Mouse (Mus musculus) liver, embryonic 12.5 days (tissue): Measurements from ENCODE around the gene Txn1. TPM values are rescaled to one million over a fixed set of nuclear protein-coding genes. Genes with fewer than 3 reads are reported as not detected.

Experiments used
- ATAC-seq: fragments of 200-750 bp; cut with Nextera tagmentation; 2 replicates; pipeline ENCODE4 v1.8.0; 2017; ENCODE audit warnings: moderate number of reproducible peaks, mild to moderate bottlenecking, moderate library complexity
- H3K27ac ChIP-seq: fragments of 300-500 bp; sonication (generic); 2 replicates; pipeline ENCODE4 v1.5.1; 2016; ENCODE audit warnings: mild to moderate bottlenecking
- H3K27me3 ChIP-seq: fragments of 300-500 bp; sonication (generic); replicated peaks from 2 replicates; pipeline ENCODE4 v1.6.1; 2016; ENCODE audit warnings: mild to moderate bottlenecking, moderate library complexity
- H3K36me3 ChIP-seq: fragments of 300-500 bp; sonication (generic); 2 replicates; pipeline ENCODE4 v1.6.1; 2016; ENCODE audit warnings: mild to moderate bottlenecking, moderate library complexity
- H3K4me1 ChIP-seq: fragments of 300-500 bp; sonication (generic); 2 replicates; pipeline ENCODE4 v1.6.1; 2016
- H3K4me2 ChIP-seq: fragments of 300-500 bp; sonication (generic); 2 replicates; pipeline ENCODE4 v1.6.1; 2016; ENCODE audit warnings: mild to moderate bottlenecking, moderate library complexity
- H3K4me3 ChIP-seq: fragments of 300-500 bp; sonication (generic); 2 replicates; pipeline ENCODE4 v1.5.1; 2016; ENCODE audit warnings: mild to moderate bottlenecking, moderate library complexity
- H3K9ac ChIP-seq: fragments of 300-500 bp; sonication (generic); 2 replicates; pipeline ENCODE4 v1.6.1; 2016; ENCODE audit warnings: mild to moderate bottlenecking, moderate library complexity
- H3K9me3 ChIP-seq: fragments of 300-500 bp; sonication (generic); replicated peaks from 2 replicates; pipeline ENCODE4 v1.6.1; 2016; ENCODE audit warnings: mild to moderate bottlenecking, moderate library complexity
- WGBS: fragments of 180-500 bp; shearing (Covaris S2); methylation state at CpG from one replicate; pipeline ENCODE4 v1.1.7; 2016; ENCODE audit not compliant: insufficient replicate concordance; 5-methylcytosine and 5-hydroxymethylcytosine counted together
- polyA plus RNA-seq: library from polyadenylated mRNA; unstranded; fragments of >200 nt; fragmentation: Nextera tagmentation; extraction: Ambion mirVana; gene quantifications from 2 replicates; pipeline ENCODE4 v1.2.1, GENCODE M21; 2016

Gene Txn1
- polyA plus RNA-seq, 1 experiment from 2014 or later, result 288 TPM

DNA sequence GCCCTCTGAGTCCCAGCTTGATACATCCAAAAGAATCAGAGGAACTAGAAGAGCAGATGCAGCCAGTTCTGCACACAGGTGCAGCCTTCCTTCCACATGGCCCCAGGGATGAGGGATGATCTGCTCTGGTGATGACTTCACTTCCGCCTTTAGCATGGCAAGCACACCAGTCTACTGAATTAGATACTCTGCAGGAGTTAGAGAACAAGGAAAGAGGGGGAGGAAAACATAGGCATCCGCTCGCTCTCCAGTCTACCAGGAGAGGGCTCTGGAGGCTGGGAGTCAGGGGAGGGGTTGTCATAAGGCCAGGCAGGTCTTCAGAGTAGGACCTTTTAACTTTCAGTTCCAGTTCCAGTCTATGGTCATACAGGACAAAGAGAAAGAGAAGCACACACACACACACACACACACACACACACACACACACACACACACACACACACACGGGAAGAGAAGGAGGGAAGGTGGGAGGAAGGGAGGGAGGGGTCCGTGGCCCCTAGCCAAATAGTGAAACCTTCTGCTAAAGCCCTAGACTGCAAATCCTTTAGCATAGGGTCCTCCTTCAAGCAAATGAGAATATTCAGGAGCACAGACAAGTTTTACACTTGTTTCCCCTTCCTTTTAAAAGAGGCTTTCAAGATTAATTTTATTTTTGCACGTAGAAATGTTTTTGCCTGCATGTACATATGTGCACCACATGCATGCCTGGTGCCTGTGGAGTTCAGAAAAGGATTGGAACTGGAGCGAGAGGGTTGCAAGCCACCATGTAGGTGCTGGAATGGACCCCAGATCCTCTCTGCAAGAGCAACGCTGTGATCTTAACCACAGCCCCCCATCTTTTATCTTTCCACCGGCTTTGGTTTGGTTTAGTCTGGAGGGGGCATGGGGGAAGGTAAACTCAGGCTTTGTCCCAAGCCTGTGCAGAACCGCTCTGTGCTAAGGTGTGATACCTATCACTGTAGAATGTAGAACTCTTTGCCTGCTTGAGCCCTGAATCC lies 41.7 kb downstream of the Txn1 start:
- WGBS, result 57% methylated on average over 9 of the region's 10 CpGs
- Histone ChIP-seq H3K27me3 (peaks cover 21% of the 10 kb centered on the region), H3K4me3 (peak overlapping the region; percentile 20; the same call in 1 of the 2 replicates), H3K4me2 (no peak overlapping the region), H3K9ac (no peak overlapping the region), H3K9me3 (no peaks in the 10 kb centered on the region), H3K36me3 (no peaks in the 10 kb centered on the region), H3K4me1 (peaks cover 6% of the 10 kb centered on the region; the same call in 1 of the 2 replicates), H3K27ac (no peak overlapping the region)
- ATAC-seq, result no peak

DNA sequence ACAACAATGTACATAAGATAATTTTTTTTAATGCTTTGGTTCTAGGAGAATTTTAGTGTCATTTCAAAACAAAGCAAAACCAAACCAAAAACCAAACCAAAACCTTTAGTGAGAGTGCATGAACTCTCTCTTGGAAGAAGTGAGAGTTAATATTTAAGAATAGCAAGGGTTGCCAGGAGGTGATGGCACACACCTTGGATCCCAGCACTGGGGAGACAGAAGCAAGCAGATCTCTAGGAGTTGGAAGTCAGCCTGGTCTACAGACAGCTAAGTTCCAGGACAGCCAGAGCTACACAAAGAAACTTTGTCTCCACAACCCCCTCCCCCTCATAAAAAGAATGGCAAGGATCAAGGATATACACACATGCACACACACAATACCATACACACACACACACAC lies 43.2 kb downstream of the Txn1 start:
- peaks cover 6% of the 10 kb centered on the region; the same call in 1 of the 2 replicates for H3K4me1 ChIP-seq
- H3K27ac ChIP-seq, result no peak overlapping the region
- H3K36me3 ChIP-seq, result no peaks in the 10 kb centered on the region
- H3K4me3 ChIP-seq, result no peak overlapping the region
- no peaks in the 10 kb centered on the region for H3K9me3 ChIP-seq
- no peak overlapping the region for H3K4me2 ChIP-seq
- ATAC-seq, result no peak
- no peak overlapping the region for H3K9ac ChIP-seq
- H3K27me3 ChIP-seq, result peaks cover 21% of the 10 kb centered on the region

DNA sequence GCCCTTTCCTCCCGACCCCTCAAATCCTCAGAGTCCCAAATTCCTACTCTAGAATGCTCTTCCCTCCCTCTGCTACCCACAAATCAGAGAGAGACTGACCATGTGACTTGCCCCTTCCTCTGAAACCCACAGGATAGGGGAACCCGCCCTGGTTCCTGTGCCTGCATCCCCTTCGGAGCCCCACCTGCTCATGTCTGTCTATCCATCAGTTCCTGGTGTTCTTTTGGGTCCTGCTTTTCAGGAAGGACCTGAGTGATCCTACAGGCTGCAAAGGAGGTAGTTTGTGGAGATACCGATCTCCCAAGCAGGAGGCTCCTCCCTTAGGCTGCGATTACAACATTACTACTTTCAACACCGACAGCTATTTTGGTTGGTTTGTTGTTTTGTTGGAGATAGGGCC lies 47.4 kb downstream of the Txn1 start:
- no peaks in the 10 kb centered on the region for H3K4me1 ChIP-seq
- no peak overlapping the region for H3K4me3 ChIP-seq
- no peak overlapping the region for H3K27ac ChIP-seq
- H3K36me3 ChIP-seq, result no peaks in the 10 kb centered on the region
- no peaks in the 10 kb centered on the region for H3K9me3 ChIP-seq
- WGBS, result 32% methylated on average over 6 of the region's 6 CpGs
- no peaks in the 10 kb centered on the region; the same call in 1 of the 2 replicates for H3K27me3 ChIP-seq
- no peak for ATAC-seq
- no peak overlapping the region for H3K4me2 ChIP-seq
- H3K9ac ChIP-seq, result no peak overlapping the region

DNA sequence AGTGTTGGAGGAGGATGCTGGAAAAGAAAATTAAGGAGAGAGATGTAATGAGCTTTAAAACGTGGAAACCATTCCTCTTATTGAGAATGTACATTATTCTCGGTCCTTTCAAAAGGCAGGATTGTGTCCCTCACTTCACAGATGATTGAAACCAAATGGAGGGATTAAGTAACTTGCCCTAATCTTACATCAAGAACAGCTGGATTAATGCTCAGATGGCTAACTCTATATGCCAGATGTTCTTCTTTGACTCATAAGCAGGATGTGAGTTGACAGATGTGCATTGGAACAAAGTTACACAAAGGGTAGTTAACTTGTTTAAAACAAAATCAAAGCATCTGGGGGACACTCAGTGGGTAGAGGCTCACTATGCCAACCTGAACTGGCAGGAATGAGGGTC lies 49.5 kb downstream of the Txn1 start:
- H3K27me3 ChIP-seq, result no peaks in the 10 kb centered on the region; the same call in 1 of the 2 replicates
- H3K4me1 ChIP-seq, result no peaks in the 10 kb centered on the region
- H3K9me3 ChIP-seq, result no peaks in the 10 kb centered on the region
- H3K9ac ChIP-seq, result no peak overlapping the region
- H3K4me2 ChIP-seq, result no peak overlapping the region
- H3K27ac ChIP-seq, result no peak overlapping the region
- H3K4me3 ChIP-seq, result no peak overlapping the region
- 43% methylated on average over 2 of the region's 2 CpGs for WGBS
- no peaks in the 10 kb centered on the region for H3K36me3 ChIP-seq
- ATAC-seq, result no peak

DNA sequence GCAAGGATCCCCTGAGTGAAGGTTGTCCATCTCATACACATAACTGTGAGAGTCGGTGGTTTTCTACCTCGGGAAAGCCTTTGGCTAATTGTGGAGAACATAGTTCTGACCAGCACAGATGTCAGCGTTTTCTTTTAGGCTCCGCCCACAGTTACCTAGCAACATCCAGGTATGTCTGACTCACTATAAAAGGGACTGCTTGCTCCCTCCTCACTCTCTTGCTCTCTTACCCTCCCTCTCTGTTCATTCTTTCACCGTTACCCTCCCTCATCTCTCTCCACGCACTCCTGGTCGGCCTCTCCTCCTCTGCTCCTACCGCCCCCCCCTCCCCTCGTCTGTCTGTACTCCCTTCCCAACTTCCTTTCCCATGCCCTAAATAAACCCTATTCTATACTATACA lies 51.6 kb downstream of the Txn1 start:
- Histone ChIP-seq H3K27ac (no peak overlapping the region), H3K4me2 (no peak overlapping the region), H3K9me3 (no peaks in the 10 kb centered on the region), H3K9ac (no peak overlapping the region), H3K4me3 (no peak overlapping the region), H3K36me3 (no peaks in the 10 kb centered on the region), H3K27me3 (no peaks in the 10 kb centered on the region; the same call in 1 of the 2 replicates), H3K4me1 (no peaks in the 10 kb centered on the region)
- ATAC-seq, result no peak
- WGBS, result 41% methylated on average over 9 of the region's 9 CpGs

DNA sequence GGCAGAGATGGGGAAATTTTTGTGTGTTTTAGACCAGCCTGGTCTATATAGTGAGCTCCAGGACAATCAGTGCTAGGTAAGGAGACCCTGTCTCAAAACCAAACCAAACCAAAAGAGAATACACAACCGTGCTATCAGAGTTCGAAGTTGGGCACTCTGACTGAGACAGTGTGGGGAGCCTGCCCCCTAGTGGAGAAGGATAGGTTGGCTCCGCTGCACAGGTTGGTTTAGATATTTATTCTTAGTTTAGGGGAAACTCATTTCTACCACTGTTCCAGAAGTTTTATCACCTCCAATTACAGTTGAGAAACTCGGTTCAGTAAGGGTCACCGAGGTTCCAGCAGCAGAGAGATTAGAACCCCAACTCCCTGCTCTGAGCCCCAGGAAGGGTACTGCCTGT lies 52.0 kb downstream of the Txn1 start:
- no peak overlapping the region for H3K4me2 ChIP-seq

DNA sequence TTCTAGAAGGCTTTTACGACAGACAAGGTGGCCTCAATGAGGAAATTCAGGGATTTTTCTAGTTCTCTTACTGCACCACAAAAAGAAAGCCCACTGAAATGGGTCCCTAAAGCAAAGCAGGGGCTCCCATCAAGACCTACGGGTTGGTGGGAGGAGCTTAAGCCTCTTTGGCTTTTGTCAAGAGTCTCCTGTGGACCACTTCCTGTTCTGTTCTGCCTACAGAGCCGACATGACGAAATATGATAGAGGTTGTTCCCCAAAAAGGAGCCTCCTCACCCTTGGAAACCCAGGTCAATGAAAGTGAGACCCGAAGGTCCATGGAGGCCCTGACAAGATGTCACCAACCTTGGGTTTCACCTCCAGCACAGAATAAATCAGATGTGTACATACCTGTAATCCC lies 53.6 kb downstream of the Txn1 start:
- Histone ChIP-seq H3K36me3 (no peaks in the 10 kb centered on the region), H3K4me2 (no peak overlapping the region), H3K4me1 (no peaks in the 10 kb centered on the region), H3K27ac (no peak overlapping the region), H3K9me3 (no peaks in the 10 kb centered on the region), H3K4me3 (no peak overlapping the region), H3K9ac (no peak overlapping the region), H3K27me3 (no peaks in the 10 kb centered on the region; the same call in 1 of the 2 replicates)
- WGBS, result 37% methylated on average over 5 of the region's 5 CpGs
- ATAC-seq, result no peak

More for the DNA sequence above, 52.0 kb downstream of the Txn1 start:
- Histone ChIP-seq H3K4me3 (no peak overlapping the region), H3K27ac (no peak overlapping the region), H3K36me3 (no peaks in the 10 kb centered on the region), H3K9ac (no peak overlapping the region), H3K27me3 (no peaks in the 10 kb centered on the region; the same call in 1 of the 2 replicates), H3K9me3 (no peaks in the 10 kb centered on the region), H3K4me1 (no peaks in the 10 kb centered on the region)
- WGBS, result 8% methylated on average over 5 of the region's 5 CpGs
- ATAC-seq, result no peak

DNA sequence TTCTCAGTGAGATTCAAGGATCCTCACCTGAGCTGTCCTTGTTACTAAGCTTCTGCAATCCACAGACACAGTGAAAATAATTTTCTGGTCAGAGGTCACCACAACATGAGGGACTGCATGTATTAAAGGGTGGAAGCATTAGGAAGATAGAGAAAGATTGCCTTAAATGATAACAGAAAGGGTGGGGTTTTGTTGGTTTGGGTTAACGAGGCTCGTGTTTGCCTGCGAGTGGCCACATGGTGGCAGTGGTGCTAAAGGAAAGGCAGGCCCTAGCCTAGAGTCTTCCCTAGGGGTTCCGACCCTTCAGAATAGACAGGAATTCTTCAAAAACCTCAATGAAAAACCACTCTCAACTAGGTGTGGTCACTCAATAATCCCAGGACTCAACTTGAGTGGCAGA lies 55.0 kb downstream of the Txn1 start:
- no peak for ATAC-seq
- Histone ChIP-seq H3K27ac (no peak overlapping the region), H3K36me3 (no peaks in the 10 kb centered on the region), H3K4me3 (no peak overlapping the region), H3K4me1 (no peaks in the 10 kb centered on the region), H3K9me3 (no peaks in the 10 kb centered on the region), H3K9ac (no peak overlapping the region), H3K27me3 (no peaks in the 10 kb centered on the region), H3K4me2 (no peak overlapping the region)
- WGBS, result 7% methylated on average over 4 of the region's 4 CpGs

DNA sequence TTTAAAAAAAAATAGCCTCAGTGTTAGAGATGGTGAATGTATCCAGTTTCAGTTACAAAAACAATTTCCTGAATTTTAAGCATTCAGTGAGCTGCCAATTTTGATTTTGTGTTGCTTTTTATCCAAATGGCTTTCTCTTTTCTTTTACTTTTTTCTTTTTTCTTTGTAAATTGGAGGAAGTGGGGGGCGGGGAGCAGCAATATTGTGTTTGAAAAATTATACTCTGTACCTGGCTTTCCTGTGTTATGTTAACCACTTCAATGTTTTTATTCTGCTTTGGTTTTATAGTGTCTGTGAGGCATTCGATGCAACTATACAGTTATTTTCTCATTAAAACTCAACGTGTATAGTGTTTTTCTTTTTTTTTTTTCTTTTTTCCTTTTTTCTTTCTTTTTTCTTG lies 59.6 kb downstream of the Txn1 start:
- Histone ChIP-seq H3K9ac (no peak overlapping the region), H3K9me3 (no peaks in the 10 kb centered on the region), H3K36me3 (no peaks in the 10 kb centered on the region), H3K27me3 (no peaks in the 10 kb centered on the region), H3K27ac (no peak overlapping the region), H3K4me3 (no peak overlapping the region), H3K4me2 (no peak overlapping the region), H3K4me1 (no peaks in the 10 kb centered on the region)
- no peak for ATAC-seq
- 75% methylated on average over 3 of the region's 3 CpGs for WGBS

DNA sequence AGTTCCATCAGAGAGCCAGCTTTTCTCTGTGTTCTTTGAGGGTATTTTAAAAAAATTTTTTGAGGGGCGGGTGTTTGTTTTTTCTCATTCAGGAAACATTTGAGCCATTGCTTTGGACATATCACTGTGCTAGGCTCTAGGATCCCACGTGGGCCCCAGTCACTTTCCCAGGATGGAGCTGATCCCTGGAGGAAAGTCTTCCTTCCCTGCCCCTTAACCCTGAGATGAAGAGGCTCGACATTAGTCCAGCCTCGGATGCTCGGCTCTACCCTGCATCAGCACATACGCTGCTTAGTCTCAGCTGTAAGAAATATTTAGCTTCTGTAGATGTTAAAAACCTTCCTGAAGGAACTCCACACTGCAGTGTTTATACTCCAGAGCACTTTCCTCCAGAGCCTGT lies 60.3 kb downstream of the Txn1 start:
- ATAC-seq, result no peak
- Histone ChIP-seq H3K4me2 (no peak overlapping the region), H3K9me3 (no peaks in the 10 kb centered on the region), H3K4me3 (no peak overlapping the region), H3K27ac (no peak overlapping the region), H3K27me3 (no peaks in the 10 kb centered on the region), H3K4me1 (no peaks in the 10 kb centered on the region), H3K9ac (no peak overlapping the region), H3K36me3 (no peaks in the 10 kb centered on the region)
- WGBS, result 60% methylated on average over 6 of the region's 6 CpGs

DNA sequence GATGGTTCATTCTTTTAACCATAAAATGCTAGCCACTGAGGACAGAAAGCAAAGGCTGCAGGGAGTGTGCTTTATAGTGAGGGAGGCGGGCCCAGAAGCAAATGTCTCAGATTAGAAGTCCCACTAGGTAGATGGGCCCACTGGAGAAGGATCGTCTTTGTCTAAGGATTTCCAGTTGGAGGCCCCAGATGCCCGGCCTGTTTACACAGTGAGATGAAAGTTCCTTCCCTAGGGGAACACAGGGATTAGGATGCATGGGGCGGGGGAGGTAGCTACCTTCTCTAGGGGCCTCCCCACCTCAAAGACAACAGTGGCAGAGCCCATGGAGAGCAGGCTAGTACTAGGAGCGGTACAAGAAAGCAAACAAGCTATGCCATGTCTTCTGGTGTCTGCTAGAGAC lies 61.1 kb downstream of the Txn1 start:
- Histone ChIP-seq H3K9ac (no peak overlapping the region), H3K4me1 (no peaks in the 10 kb centered on the region), H3K36me3 (no peaks in the 10 kb centered on the region), H3K27ac (no peak overlapping the region), H3K4me2 (no peak overlapping the region), H3K4me3 (no peak overlapping the region), H3K27me3 (no peaks in the 10 kb centered on the region), H3K9me3 (no peaks in the 10 kb centered on the region)
- WGBS, result 55% methylated on average over 5 of the region's 5 CpGs
- ATAC-seq, result no peak
